Mouse (Mus musculus): ENCODE data around the gene Ikbip. TPM values are rescaled to one million over a fixed set of nuclear protein-coding genes. Genes with fewer than 3 reads are reported as not detected.

Gene Ikbip
- 45.2 and 51.8 TPM in 2 replicates for polyA plus RNA-seq (2015; fragmentation: Nextera tagmentation; extraction: Ambion mirVana)

DNA sequence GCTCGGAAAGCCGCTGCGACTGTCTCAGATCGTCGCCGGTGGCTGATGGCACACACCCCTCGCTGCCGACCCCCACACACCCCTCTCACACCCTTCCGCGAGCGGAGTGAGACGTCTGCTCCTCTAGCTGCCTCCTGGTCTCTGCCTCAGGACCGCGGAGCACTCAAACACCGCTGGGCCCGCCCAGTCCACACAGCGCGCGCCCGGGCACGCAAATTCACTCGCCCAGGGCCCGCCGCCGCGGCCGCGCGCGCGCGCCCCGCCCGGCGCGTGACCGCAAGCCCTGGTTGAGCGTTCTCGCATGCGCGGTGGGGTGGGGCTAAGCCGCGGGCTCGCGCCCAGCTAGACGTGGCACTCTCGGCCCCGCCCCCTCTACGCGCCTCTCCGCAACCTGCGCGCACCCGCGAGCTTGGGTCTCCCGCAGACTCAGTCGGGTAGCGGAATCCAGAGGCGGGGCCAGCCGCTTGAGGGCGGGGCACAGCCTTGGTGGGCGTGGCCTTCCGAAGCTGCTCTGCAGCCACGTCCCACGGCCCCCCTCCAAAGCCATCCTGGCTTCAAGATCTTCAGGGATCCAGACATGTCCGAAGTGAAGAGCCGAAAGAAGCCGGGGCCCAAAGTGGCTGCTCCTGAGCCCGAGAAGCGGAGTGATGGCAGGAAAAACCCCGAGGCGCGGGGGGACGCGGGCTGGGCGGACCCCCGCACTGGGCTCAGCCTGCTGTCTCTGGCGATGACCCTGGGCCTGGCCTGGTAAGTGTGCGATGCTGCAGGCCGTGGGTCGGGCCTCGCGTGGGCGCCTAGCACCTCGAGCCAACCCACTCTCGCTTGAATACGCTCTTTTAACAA lies at the start of gene Ikbip, which contains the start of gene Apaf1:
Ikbip (plus strand) TSS at position 391 of the 843 bp plus-strand sequence.
Apaf1 (minus strand) TSS at position 221 of the 843 bp plus-strand sequence.
- peak within 1 kb of the TSS; percentile 67 for H3K4me2 ChIP-seq
- H3K36me3 ChIP-seq: peaks cover 7% of the 10 kb centered on the region; the same call in 1 of the 2 replicates
- ATAC-seq (ENCODE audit: insufficient read depth, low FRiP score, low read depth): peak; percentile 99
- peak within 1 kb of the TSS; percentile 72 for H3K4me3 ChIP-seq (replicated peaks)
- no peaks in the 10 kb centered on the region for H3K27me3 ChIP-seq (replicated peaks)
- 0 out of 2 replicates have a peak, but pooled peaks cover 3% of the 10 kb centered on the region for H3K4me1 ChIP-seq
- H3K9me3 ChIP-seq: no peaks in the 10 kb centered on the region
- peak within 1 kb of the TSS; percentile 68 for H3K27ac ChIP-seq
- H3K9ac ChIP-seq: peak within 1 kb of the TSS; percentile 76
- WGBS: under 1% methylated on average over 82 of the region's 87 CpGs

DNA sequence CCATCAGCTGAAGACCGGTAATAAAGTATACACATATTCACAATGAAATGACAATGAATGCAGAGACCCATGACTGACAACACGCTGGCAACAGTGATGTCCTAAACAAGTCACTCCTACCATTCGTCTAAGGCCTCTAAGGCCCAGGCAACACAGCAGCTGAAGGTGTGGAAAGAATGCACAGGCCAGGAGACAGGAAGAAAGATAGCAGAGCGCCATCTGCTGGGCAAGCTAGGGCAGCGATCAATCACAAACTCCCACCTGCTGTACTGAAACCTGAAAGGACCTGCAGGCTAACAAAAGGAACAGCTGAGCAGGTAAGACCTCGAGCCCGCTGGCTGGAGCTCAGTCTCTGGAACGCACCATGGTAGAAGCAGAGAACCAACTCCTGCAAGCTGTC lies 48.8 kb upstream of the Ikbip start:
- 26% methylated on average over 8 of the region's 8 CpGs for WGBS

DNA sequence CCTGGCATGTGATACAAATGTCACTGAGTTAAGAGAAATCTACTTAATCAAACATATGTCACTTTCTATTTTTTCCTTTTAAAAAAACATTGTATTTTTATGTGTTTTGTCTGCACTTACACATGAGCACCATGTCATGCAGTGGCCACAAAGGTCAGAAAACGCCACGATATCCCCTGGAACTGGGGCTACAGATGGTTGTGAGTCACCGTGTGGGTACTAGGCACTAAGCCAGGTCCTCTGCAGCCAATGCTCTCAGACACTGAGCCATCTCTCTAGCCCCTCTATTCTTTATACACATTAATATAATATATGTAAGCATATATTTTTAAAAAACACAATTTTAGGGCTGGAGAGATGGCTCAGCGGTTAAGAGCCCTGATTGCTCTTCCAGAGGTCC lies 33.0 kb upstream of the Ikbip start:
- H3K27me3 ChIP-seq (replicated peaks): no peaks in the 10 kb centered on the region
- no peak overlapping the region for H3K4me3 ChIP-seq (replicated peaks)
- H3K36me3 ChIP-seq: peaks cover 14% of the 10 kb centered on the region; the same call in 1 of the 2 replicates
- H3K9ac ChIP-seq: no peak overlapping the region
- H3K4me2 ChIP-seq: no peak overlapping the region
- no peak for ATAC-seq (ENCODE audit: insufficient read depth, low FRiP score, low read depth)
- WGBS: 83% methylated on average over 4 of the region's 4 CpGs
- no peak overlapping the region for H3K27ac ChIP-seq
- no peaks in the 10 kb centered on the region for H3K4me1 ChIP-seq
- H3K9me3 ChIP-seq: no peaks in the 10 kb centered on the region

More for the DNA sequence above, 48.8 kb upstream of the Ikbip start:
- Histone ChIP-seq H3K27me3 (replicated peaks) (no peaks in the 10 kb centered on the region), H3K4me3 (replicated peaks) (no peak overlapping the region), H3K27ac (no peak overlapping the region), H3K9me3 (no peaks in the 10 kb centered on the region), H3K36me3 (peaks cover 7% of the 10 kb centered on the region), H3K4me1 (no peaks in the 10 kb centered on the region), H3K9ac (no peak overlapping the region), H3K4me2 (no peak overlapping the region)
- ATAC-seq (ENCODE audit: insufficient read depth, low FRiP score, low read depth): 0 out of 2 replicates have a peak, but pooled peaks have one; percentile 58

DNA sequence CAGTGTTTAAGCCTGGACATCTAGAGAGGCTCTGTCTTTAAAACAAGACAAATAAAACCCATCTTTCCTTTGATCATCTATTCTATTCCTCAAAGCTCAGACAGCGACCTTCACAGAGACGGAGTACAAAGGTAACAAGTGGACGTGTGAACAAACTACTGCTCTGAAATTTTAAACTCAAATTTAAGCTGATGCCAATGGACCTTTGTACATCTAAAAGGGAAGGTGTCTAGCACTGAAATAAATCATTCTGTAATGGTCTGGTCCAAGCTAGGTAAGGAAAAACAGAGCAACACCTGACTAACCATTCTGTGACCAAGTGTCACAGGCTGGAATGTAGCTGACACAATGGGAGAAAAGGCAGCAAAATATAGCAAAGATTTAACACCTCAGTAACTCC lies 31.6 kb upstream of the Ikbip start:
- peaks cover 14% of the 10 kb centered on the region; the same call in 1 of the 2 replicates for H3K36me3 ChIP-seq
- H3K9ac ChIP-seq: no peak overlapping the region
- no peak overlapping the region for H3K27ac ChIP-seq
- H3K4me3 ChIP-seq (replicated peaks): no peak overlapping the region
- H3K9me3 ChIP-seq: no peaks in the 10 kb centered on the region
- H3K4me2 ChIP-seq: no peak overlapping the region
- no peaks in the 10 kb centered on the region for H3K27me3 ChIP-seq (replicated peaks)
- no peaks in the 10 kb centered on the region for H3K4me1 ChIP-seq
- no peak for ATAC-seq (ENCODE audit: insufficient read depth, low FRiP score, low read depth)
- WGBS: 93% methylated on average over 3 of the region's 3 CpGs

DNA sequence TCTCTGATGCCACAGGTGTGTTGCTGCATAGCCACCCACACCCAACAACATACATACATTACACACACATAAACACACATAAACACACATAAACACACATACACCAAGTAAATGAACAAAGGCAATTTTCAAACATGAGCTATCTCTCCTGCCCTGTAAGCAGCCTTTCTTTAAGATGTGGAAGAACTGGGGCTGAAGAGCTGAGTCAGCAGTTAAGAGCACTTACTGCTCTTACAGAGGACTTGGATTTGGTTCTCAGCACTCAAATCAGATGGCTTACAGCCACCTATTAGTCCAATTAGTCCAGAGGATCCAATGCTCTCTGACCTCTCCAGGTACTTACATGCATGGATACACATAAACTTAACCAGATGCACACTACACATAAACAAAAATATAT lies 30.0 kb upstream of the Ikbip start:
- Histone ChIP-seq H3K4me2 (no peak overlapping the region), H3K27me3 (replicated peaks) (no peaks in the 10 kb centered on the region), H3K36me3 (peaks cover 11% of the 10 kb centered on the region; the same call in 1 of the 2 replicates), H3K4me3 (replicated peaks) (no peak overlapping the region), H3K9me3 (no peaks in the 10 kb centered on the region), H3K27ac (no peak overlapping the region), H3K4me1 (no peaks in the 10 kb centered on the region), H3K9ac (no peak overlapping the region)
- no peak for ATAC-seq (ENCODE audit: insufficient read depth, low FRiP score, low read depth)

DNA sequence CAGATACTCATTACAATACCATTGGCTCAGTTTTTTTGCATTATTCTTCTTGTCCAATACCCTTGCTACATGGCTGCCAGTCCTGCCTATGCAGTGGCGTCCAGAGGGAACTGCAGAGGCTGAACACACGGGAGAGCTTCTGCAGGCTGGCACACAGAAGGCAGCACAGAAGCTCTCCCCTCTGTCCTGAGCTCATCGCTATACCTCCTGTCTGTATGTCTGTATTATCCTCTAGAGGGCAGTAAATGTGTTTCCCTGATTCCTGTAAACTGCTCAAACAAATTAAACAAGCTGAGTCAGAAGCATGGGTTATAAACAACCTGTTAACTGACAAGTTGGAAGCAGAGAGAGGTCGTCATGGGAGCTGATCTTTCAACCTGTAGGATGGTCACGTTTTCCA lies 22.0 kb upstream of the Ikbip start:
- Histone ChIP-seq H3K36me3 (peaks cover 8% of the 10 kb centered on the region; the same call in 1 of the 2 replicates), H3K4me2 (no peak overlapping the region), H3K27me3 (replicated peaks) (no peaks in the 10 kb centered on the region), H3K27ac (no peak overlapping the region), H3K9me3 (no peaks in the 10 kb centered on the region), H3K9ac (no peak overlapping the region), H3K4me3 (replicated peaks) (no peak overlapping the region), H3K4me1 (no peaks in the 10 kb centered on the region)
- ATAC-seq (ENCODE audit: insufficient read depth, low FRiP score, low read depth): no peak
- WGBS: 36% methylated on average over 5 of the region's 5 CpGs

DNA sequence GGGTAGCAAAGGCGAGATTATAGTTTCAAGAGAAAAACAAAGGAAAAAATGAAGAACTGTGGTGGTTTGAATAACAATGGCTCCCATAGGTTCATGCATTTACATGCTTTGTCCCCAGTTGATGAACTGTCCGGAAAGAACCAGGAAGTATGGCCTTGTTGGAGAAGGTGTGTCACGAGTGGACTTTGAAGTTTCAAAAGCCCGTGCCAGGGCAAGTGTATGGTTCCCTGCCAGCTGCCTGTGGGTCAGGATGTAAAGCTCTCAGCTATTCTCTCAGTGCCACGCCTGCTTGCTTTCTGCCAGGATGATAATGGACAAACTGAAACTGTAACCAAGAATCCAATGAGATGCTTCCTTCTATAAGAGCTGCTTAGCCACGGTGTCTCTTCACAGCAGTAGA lies 20.4 kb upstream of the Ikbip start:
- Histone ChIP-seq H3K36me3 (peaks cover 20% of the 10 kb centered on the region; the same call in 1 of the 2 replicates), H3K4me1 (no peaks in the 10 kb centered on the region), H3K9me3 (no peaks in the 10 kb centered on the region), H3K4me3 (replicated peaks) (no peak overlapping the region), H3K4me2 (no peak overlapping the region), H3K27ac (no peak overlapping the region), H3K27me3 (replicated peaks) (no peaks in the 10 kb centered on the region), H3K9ac (no peak overlapping the region)
- no peak for ATAC-seq (ENCODE audit: insufficient read depth, low FRiP score, low read depth)
- WGBS: 85% methylated on average over 6 of the region's 6 CpGs

DNA sequence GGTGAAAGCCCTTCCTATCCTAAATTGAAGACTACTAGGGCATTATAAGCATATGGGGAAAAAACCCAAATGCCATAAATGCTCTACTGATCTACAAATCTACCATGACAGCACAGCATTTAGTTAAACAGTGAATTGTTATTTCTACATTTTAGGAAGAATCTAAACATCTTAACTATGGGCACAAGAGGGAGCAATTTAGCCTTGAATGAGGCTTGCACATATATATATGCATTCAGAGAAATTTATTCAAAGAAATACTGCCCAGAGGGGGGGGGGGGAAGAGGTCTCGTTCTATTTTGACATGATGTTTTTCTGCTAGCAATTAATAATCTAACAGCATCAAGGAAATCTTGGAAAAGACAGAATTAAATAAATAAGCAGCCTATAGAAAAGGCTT lies 11.0 kb upstream of the Ikbip start:
- Histone ChIP-seq H3K4me1 (no peaks in the 10 kb centered on the region), H3K9me3 (no peaks in the 10 kb centered on the region), H3K9ac (no peak overlapping the region), H3K4me3 (replicated peaks) (no peak overlapping the region), H3K27ac (no peak overlapping the region), H3K36me3 (peaks cover 20% of the 10 kb centered on the region), H3K4me2 (no peak overlapping the region), H3K27me3 (replicated peaks) (no peaks in the 10 kb centered on the region)
- ATAC-seq (ENCODE audit: insufficient read depth, low FRiP score, low read depth): no peak
- WGBS: 50% methylated on average over 1 of the region's 1 CpGs

DNA sequence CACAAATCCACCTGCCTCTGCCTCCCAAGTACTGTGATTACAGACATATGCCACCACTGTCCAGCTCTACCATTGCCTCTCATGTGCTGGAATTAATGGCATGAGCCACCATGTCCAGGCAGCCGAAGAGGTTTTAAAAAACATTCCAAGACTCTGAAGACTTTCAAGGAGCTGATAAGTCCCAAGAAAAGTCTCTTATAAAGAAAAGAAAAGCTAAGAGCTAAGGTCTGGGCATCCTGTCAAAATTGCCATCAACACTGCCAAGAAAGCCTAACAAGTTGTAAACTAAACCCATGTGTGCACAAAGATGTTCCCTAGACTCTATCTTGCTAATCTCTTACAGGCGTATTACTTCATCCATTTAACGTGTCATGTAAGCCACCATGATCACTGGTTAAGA lies 9.4 kb upstream of the Ikbip start:
- Histone ChIP-seq H3K9ac (no peak overlapping the region), H3K4me1 (no peaks in the 10 kb centered on the region), H3K4me2 (no peak overlapping the region), H3K9me3 (no peaks in the 10 kb centered on the region), H3K36me3 (peaks cover 21% of the 10 kb centered on the region), H3K27me3 (replicated peaks) (no peaks in the 10 kb centered on the region), H3K27ac (no peak overlapping the region), H3K4me3 (replicated peaks) (no peak overlapping the region)
- 62% methylated on average over 3 of the region's 3 CpGs for WGBS
- ATAC-seq (ENCODE audit: insufficient read depth, low FRiP score, low read depth): no peak

DNA sequence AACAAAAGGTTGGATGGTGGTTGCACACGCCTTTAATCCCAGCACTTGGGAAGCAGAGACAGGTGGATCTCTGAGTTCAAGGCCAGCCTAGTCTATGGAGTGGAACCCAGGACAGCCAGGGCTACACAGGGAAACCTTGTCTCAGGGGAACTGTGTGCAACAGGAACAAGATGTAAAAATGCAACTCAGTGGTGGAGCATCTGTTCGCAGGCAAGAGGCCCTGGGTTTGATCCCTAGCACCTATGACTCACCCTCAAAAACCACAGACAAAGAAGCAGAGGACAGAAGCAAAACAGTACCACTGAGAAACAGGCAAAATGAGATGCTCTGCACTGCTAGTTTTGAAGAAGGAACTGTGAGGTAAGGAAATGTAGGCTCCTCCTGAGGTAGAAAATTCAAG lies 6.1 kb upstream of the Ikbip start:
- ATAC-seq (ENCODE audit: insufficient read depth, low FRiP score, low read depth): no peak
- Histone ChIP-seq H3K36me3 (peaks cover 20% of the 10 kb centered on the region), H3K4me3 (replicated peaks) (no peak overlapping the region), H3K4me1 (no peaks in the 10 kb centered on the region), H3K27me3 (replicated peaks) (no peaks in the 10 kb centered on the region), H3K9me3 (no peaks in the 10 kb centered on the region), H3K27ac (no peak overlapping the region), H3K9ac (no peak overlapping the region), H3K4me2 (no peak overlapping the region)
- 91% methylated on average over 2 of the region's 2 CpGs for WGBS

DNA sequence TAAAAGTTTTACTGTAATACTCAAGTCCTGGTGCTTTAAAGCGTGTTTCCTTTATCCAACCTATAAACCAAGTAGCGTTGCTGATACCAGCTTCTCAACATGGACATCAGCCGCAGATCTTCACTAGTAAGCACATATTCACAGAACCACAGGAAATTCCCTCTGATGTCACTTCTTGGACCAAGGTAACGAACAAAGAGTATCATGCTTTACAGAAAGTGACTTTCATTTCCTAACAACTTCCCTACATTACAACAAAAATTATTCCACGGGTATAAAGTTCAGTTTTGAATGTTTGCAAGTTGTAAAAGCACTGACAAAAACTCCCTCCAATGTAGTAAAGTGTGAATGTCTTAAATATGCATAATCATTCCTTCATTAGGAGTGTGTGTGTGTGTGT lies 2.2 kb upstream of the Ikbip start:
- WGBS: 81% methylated on average over 5 of the region's 5 CpGs
- ATAC-seq (ENCODE audit: insufficient read depth, low FRiP score, low read depth): no peak
- Histone ChIP-seq H3K27me3 (replicated peaks) (no peaks in the 10 kb centered on the region), H3K4me2 (no peak overlapping the region), H3K9me3 (no peaks in the 10 kb centered on the region), H3K4me1 (0 out of 2 replicates have a peak, but pooled peaks cover 3% of the 10 kb centered on the region), H3K4me3 (replicated peaks) (no peak overlapping the region), H3K9ac (no peak overlapping the region), H3K27ac (no peak overlapping the region), H3K36me3 (peaks cover 14% of the 10 kb centered on the region)

DNA sequence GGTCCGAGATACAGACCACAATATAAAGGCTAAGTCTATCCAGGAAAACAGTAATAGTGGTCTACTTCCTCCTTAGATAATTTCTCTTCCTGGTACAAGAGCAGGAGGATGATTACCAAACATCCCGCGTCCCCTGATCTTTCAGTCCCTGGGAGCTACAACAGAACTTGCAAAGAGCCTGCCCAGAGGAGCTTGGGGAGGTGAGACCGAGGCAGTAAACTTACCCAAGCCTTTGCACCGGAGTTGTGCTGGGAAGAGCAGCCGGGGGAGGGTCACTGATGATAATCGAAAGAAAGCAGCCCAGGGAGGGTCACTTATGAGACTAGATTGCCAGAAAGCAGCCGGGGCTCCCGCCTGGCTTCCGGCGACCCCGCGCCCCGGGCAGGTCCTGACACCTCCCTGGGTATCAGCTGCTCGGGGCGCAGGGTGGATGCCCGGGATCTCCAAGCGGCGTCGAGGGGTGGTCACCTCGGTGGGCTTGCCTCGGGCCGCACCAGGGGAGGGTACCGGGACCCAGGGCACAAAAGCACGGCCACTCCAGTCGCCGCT lies 707 bp upstream of the Ikbip start:
- WGBS: under 1% methylated on average over 27 of the region's 27 CpGs

More for the DNA sequence above, 707 bp upstream of the Ikbip start:
- peaks cover 8% of the 10 kb centered on the region; the same call in 1 of the 2 replicates for H3K36me3 ChIP-seq
- H3K4me1 ChIP-seq: 0 out of 2 replicates have a peak, but pooled peaks cover 3% of the 10 kb centered on the region
- H3K27me3 ChIP-seq (replicated peaks): no peaks in the 10 kb centered on the region
- H3K4me2 ChIP-seq: peak overlapping the region; percentile 67
- ATAC-seq (ENCODE audit: insufficient read depth, low FRiP score, low read depth): peak; percentile 11
- peak overlapping the region; percentile 68 for H3K27ac ChIP-seq
- H3K4me3 ChIP-seq (replicated peaks): peak overlapping the region; percentile 72
- H3K9me3 ChIP-seq: no peaks in the 10 kb centered on the region
- H3K9ac ChIP-seq: peak overlapping the region; percentile 76

Measured in stomach, embryonic 15.5 days (tissue).